Mouse (Mus musculus) layer of hippocampus, adult 11-12 months (tissue): ENCODE data around the gene Trpv2.

Experiments
- DNase-seq: peaks from one replicate; pipeline ENCODE4 v3.0.0; 2022; ENCODE audit warnings: low spot score

The Trpv2 gene

DNA sequence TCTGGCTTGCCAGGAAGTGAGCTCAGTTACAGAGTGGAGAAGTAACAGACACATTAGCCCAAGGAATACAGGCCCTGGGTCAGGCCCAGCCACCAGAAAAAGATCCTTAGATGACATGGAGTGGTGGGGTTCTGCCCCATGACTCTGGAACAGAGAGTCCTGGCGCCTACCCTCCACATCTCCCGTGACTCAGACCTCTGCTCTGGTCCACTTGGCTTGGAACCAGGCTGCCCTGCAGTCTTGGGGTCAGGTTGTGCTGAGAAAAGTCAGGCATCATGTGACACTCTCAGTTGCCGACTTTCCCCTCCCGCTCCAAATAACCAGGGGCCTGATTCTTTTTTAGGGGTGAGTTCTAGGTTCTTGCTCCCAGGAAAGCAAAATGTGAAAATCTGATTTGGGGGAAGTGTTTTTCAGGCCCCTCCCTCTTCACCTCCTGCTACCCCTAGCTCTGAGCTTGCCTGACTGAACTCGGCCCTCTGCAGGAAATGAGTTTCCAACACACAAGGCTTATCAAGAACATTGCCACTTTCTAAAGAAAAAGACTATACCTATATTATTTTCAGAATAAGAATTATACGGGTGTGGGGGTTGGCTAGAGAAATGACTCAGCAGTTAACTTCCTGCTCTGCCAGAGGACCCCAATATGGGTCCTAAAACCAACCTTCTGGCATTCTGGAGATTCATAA is 15.2 kb upstream of the Trpv2 start:
- DNase-seq = no peak

DNA sequence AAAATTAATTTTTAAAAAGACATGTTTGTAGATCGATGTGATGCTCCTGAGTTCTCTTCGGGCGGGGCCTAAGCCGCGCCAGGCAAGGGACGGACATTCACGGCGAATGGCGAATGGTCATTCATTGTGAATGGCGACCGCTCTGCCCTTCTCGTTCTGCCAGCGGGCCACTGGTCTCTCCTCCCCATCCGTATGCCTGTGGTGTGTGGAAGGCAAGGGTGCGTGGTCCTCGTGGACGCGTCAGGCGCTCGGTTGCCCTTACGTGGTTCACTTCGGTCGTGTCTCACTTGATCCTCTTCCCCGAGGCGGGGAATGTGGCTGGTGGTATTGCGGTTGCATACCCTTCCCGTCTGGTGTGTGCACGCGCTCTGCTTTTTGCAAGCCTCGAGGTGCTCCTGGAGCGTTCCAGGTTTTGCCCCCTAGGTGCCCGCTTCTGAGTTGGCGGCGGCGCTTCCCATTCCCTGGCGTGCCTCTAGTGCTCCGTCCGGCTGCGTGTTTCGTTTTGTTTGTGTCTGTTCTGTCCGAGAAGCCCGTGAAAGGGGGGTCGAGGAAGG is 13.7 kb upstream of the Trpv2 start:
- no peak for DNase-seq

DNA sequence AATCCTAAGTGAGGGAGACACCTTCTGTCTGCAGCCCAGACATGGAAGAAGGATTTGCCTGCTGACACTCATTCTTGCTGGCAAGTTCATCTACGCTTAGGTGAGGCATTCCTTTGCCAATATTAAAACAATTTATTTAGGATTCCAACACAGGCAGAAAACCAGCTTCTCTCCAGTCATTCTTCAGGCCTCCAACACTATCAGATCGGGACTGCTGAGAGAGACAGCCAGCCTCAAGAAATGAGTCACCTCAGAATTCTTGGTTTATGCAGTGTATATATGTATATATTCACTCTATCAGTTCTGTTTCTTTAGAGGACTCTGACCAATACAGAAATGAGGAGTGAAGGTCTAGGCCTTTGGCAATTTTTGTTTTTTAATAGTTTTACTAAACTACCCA is 10.7 kb upstream of the Trpv2 start:
- DNase-seq = no peak

GRCm38 (mm10) chr11:62565747-62566146 is 8.5 kb upstream of the Trpv2 start:
- no peak for DNase-seq

DNA sequence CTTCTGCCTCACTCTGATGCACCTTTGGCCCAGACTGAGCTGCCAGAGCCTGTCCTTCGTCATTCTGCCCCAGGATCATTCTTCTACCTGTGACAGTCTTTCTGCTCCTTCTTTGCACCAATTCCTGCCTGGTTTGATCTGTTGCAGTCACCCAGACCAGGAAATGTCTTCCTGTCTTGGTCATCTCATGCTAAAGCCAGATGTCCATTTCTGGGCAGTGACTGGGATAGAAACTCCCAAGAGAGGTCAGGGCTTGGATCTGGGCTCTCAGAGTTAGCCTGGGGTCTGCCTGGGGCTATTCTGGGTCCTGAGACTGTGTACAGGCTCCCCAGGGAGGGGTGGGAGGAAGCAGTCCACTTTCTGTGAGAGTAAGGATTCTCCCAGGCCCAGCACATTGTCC is 8.1 kb upstream of the Trpv2 start:
- no peak for DNase-seq

GRCm38 (mm10) chr11:62568300-62568699 is 6.0 kb upstream of the Trpv2 start:
- no peak for DNase-seq

DNA sequence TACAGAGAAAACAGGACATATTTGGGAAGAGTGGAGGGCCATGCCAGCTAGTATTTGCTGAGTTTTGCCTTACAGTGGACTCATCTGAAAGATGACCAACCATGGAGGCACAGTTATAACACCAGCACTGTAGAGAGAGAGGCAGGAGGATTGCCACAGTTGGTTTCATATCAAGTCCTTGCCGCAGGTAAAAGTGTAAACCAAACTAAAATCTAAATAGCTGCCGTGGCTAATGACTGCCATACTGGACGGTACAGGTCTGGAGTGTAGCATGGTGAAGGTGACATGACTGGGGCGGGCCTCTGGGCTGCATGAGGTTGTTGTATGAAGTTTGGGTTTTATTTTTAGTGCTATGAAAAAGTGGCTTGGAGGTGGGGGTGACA is 408 bp downstream of the Trpv2 start:
- no peak for DNase-seq

- peak; percentile 92 for DNase-seq
Observed at GRCm38 (mm10) chr11:62575297-62575658, 992 bp downstream of the Trpv2 start.

GRCm38 (mm10) chr11:62575659-62576438 is 1.6 kb downstream of the Trpv2 start:
- DNase-seq = peak; percentile 51

- DNase-seq = peak; percentile 43
Observed at GRCm38 (mm10) chr11:62576530-62577152, 2.4 kb downstream of the Trpv2 start.

- DNase-seq = no peak
Observed at GRCm38 (mm10) chr11:62583031-62583430, 8.7 kb downstream of the Trpv2 start.

- DNase-seq = no peak
Observed at GRCm38 (mm10) chr11:62584671-62585206, 10.5 kb downstream of the Trpv2 start.

DNA sequence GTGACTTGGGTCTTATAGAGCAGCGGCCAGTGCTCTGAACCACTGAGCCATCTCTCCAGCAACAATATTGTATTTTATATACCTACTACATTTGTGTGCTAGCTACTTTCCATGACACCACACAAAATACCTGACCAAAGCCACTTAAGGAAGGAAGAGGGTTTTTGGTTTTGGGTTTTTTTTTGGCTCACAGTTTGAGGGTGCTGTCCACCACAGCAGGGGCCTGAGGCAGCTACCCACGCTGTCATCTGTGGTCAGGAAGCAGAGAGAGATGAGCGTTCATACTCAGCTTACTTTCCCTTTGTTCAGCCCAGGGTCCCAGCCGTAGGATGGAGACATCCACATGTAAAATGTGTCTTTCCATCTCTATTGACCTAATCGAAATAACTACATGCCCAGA is 12.7 kb downstream of the Trpv2 start:
- no peak for DNase-seq

- DNase-seq = no peak
Observed at GRCm38 (mm10) chr11:62589391-62589790, 15.1 kb downstream of the Trpv2 start.

GRCm38 (mm10) chr11:62591026-62591425 is 16.7 kb downstream of the Trpv2 start:
- DNase-seq = no peak

DNA sequence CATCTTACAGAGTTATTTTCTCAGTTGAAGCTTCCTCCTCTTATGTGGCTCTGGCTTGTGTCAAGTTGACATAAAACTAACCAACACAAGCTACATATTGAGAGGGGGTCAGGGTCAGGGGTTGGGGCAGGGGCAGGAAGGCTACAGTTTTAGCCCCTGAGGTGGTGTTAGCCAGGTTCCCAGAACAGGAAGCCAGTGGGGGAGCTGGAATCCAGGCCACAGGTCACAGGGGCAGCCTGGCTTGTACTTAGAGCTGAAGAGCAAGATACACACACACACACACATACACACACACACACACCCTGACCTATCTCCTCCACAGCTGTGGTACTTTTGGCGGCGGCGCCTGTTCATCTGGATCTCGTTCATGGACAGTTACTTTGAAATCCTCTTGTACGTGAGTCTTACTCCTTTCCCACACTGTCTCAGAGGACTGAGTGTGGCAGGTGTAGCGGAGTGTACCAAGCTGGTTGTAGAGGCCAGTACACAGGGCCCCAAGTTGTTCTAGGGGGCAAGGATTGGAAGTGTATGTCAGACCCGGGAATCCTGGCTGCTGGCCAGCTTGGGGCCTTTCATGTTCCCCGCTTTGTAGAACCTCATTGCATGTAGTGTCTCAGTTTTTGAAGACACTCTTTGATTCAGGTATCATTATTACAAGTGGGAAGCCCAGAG is 17.8 kb downstream of the Trpv2 start:
- no peak for DNase-seq

DNA sequence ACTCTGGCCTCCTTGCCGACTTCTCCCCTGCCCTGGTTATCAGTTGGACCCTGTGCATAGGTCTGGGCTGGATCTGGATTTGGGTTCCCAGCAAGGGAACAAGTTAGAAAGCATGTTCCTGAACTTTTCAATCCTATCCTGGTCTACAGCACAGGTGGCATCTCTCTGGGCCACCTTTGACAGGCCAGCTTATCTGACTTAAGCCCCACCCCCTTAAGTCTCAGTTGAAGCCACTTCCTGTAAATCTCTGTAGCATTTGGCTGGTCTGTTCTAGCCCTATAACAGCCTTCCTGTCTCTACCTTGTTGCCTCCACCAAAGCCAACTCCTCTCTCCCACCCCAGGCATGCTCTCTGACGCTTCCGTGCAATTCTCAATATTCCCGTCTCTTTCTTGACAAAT is 24.3 kb downstream of the Trpv2 start:
- no peak for DNase-seq

- no peak for DNase-seq
Observed at GRCm38 (mm10) chr11:62601732-62602618, 27.7 kb downstream of the Trpv2 start.

DNA sequence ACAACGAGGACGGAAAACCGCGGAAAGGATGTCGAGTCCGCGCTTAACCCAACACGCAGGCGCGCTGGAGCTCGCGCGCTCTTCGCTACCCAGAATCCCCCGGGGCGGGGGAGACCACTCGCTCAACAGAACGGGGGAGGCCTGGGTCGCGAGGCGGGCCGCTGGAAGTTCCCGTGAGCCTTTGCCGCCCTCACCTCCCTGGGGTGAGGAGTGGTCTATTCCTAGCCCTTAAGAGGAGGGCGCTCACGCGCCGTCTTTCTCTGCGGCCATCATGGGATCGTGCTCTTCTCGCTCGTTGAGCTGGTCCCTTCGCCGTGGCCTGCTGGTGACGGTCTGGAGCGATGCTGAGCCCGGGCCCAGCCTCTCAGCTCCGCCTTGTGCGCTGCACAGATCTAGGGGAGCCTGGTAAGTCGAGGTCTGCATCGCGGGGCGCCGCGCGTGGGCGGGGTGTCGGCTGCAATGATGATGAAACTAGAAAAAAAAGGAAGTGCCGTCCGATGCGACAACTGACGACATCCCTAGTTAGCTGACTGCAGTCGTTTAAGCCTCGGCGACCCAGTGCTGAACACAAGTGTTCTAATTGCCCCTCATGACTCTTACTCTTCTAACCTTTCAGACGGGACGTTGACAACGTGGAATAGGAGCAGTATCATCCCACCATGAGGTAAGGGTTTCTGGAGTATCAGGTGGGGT is 28.5 kb downstream of the Trpv2 start:
- DNase-seq = peak; percentile 97

DNA sequence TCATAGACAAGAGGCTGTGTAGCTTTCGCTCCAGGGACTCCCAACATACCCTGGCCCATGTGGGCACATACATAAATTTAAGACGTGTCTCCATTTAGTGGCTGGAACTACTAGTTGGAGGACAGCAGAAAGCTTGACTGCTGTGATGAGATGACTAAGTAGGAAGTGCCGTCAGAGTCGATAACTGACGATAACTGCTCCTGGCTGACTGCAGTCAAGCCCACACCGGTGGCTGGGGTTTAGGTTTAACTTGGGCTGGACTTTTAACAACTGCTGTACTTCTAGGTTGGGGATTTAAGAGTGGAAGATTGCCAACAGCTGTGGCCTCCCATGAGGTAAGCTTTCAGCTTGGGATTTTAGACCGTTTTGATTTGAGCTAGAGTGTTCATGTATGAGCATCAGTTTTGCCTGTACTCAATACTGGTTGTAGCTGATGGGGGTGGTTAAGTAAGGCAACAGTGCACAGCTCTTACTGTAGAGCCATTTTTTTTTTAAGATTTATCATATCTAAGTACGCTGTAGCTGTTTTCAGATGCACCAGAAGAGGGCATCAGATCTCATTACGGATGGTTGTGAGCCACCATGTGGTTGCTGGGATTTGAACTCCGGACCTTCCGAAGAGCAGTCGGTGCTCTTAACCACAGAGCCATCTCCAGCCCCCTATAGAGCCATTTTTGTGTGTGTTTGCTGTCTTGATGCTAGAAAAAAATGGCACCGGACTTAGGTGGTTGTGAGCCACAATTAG is 29.2 kb downstream of the Trpv2 start:
- peak; percentile 36 for DNase-seq
